Mouse (Mus musculus) ES-E14 (cell line): ENCODE measurements around the gene Hdac6. TPM values are rescaled to one million over a fixed set of nuclear protein-coding genes. Genes with fewer than 3 reads are reported as not detected.
A peak's percentile ranks its signal among the peaks of the same experiment; 100 is the strongest.

ENCODE experiments used
- DNase-seq: peaks from one replicate; pipeline ENCODE4 v3.0.0-alpha.2; 2013; ENCODE audit warnings: low read depth, low spot score
- H3K27ac ChIP-seq: 2 replicates; pipeline ENCODE4 v1.5.1; 2012; ENCODE audit warnings: low read depth, mild to moderate bottlenecking, low read length, moderate library complexity, mixed read lengths; ENCODE audit not compliant: poor library complexity, insufficient read depth, severe bottlenecking
- H3K36me3 ChIP-seq: 2 replicates; pipeline ENCODE4 v1.6.1; 2012; ENCODE audit warnings: mild to moderate bottlenecking, low read length, moderate library complexity, mixed read lengths; ENCODE audit not compliant: control insufficient read depth, poor library complexity, insufficient read depth, severe bottlenecking
- H3K4me1 ChIP-seq, 2 experiments: fragments of 150-350 bp in 1 of 2; sonication (generic) in 1 of 2; 2 replicates each; pipeline ENCODE4 v1.6.1; 2012; ENCODE audit warnings: low read length in 2 of 2, mild to moderate bottlenecking in 1 of 2, mixed read lengths in 1 of 2; ENCODE audit not compliant: control insufficient read depth in 2 of 2, insufficient read depth in 2 of 2, poor library complexity in 1 of 2
- H3K4me3 ChIP-seq, 2 experiments: fragments of 150-350 bp in 1 of 2; sonication (generic) in 1 of 2; 2 replicates each; pipeline ENCODE4 v1.5.1; 2012; ENCODE audit warnings: low read length in 2 of 2, low read depth in 1 of 2, mild to moderate bottlenecking in 1 of 2, mixed read lengths in 1 of 2; ENCODE audit not compliant: insufficient read depth in 1 of 2, poor library complexity in 1 of 2, severe bottlenecking in 1 of 2
- H3K9ac ChIP-seq: 2 replicates; pipeline ENCODE4 v1.6.1; 2012; ENCODE audit warnings: low read depth, mild to moderate bottlenecking, low read length, mixed read lengths; ENCODE audit not compliant: poor library complexity, insufficient read depth, severe bottlenecking
- H3K9me3 ChIP-seq: fragments of 150-350 bp; sonication (generic); 2 replicates; pipeline ENCODE4 v1.6.1; 2012; ENCODE audit warnings: low read depth, mild to moderate bottlenecking, low read length; ENCODE audit not compliant: control insufficient read depth, insufficient read depth
- CHD2 ChIP-seq: IDR thresholded peaks from 2 replicates; pipeline ENCODE4 v1.6.1; 2014; ENCODE audit warnings: mild to moderate bottlenecking, low read depth, low read length, inconsistent platforms
- HCFC1 ChIP-seq: IDR thresholded peaks from 2 replicates; pipeline ENCODE4 v1.6.1; 2012; ENCODE audit warnings: low read length, inconsistent platforms, borderline replicate concordance; ENCODE audit not compliant: insufficient read depth
- MAFK ChIP-seq: IDR thresholded peaks from 2 replicates; pipeline ENCODE4 v1.6.1; 2014; ENCODE audit warnings: mild to moderate bottlenecking, low read depth, low read length, inconsistent platforms; ENCODE audit not compliant: insufficient read depth
- ZC3H11A ChIP-seq: IDR thresholded peaks from 2 replicates; pipeline ENCODE4 v1.6.1; 2012; ENCODE audit warnings: low read depth, mild to moderate bottlenecking, inconsistent platforms, low read length, borderline replicate concordance
- ZNF384 ChIP-seq: IDR thresholded peaks from 2 replicates; pipeline ENCODE4 v1.6.1; 2012; ENCODE audit warnings: low read depth, low read length, inconsistent platforms
- in situ Hi-C, 2 experiments: fragments of 600-800 bp; cut with MboI; formaldehyde crosslinking; loops; one replicate each; pipeline ENCODE4 v1.15.1; 2025; ENCODE audit warnings: low sequenced_read_pairs in 2 of 2, inconsistent platforms in 1 of 2; ENCODE audit not compliant: unreplicated experiment in 2 of 2
- total RNA-seq: library from RNA; depleted of rRNA; stranded (reverse); fragments of 300-350 nt; gene quantifications from 2 replicates; pipeline ENCODE4 v1.2.3, GENCODE M21; 2012

Gene Hdac6
- total RNA-seq, 1 experiment = 54.6 TPM

GRCm38 (mm10) chrX:7945618-7946017 lies 2.1 kb downstream of the Hdac6 start:
- TF ChIP-seq ZNF384 (no peak), HCFC1 (no peak), CHD2 (no peak), ZC3H11A (no peak), MAFK (no peak)
- in situ Hi-C loops = no loop called here
- Histone ChIP-seq H3K4me3 (no peak overlapping the region), H3K9ac (no peak overlapping the region), H3K27ac (no peak overlapping the region), H3K36me3 (peaks cover 19% of the 10 kb centered on the region), H3K4me1 (peaks cover 0 to 2% of the 10 kb centered on the region in 2 experiments; a peak in 1 of 4 replicates), H3K9me3 (no peaks in the 10 kb centered on the region)
- DNase-seq = no peak

DNA sequence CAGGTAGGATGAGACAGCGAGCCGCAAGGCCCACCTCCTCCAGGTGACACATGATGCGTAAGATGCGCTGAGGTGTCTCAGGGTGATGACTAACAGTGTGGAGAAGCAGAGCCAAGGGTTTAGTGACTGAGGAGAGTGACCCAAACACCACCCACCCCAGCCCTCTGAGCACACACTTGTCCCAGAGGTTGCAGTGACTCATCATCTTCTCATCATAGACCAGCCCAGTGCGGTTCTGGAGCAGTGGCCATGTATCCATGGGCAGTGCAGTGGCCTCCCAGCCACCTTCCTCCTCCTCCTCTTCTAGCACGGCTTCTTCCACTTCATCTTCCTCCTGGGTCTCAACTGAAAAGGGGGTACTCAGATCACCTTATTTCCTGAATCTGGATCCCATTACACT lies 10.0 kb downstream of the Hdac6 start:
- peaks cover 34% of the 10 kb centered on the region for H3K36me3 ChIP-seq
- DNase-seq = no peak
- no peak overlapping the region for H3K9ac ChIP-seq
- TF ChIP-seq ZNF384 (no peak), CHD2 (no peak), ZC3H11A (no peak), HCFC1 (no peak), MAFK (no peak)
- H3K9me3 ChIP-seq = no peaks in the 10 kb centered on the region
- H3K27ac ChIP-seq = 0 out of 2 replicates have a peak overlapping the region, but pooled peaks have one; percentile 19
- in situ Hi-C loops = no loop called here
- H3K4me3 ChIP-seq = no peak overlapping the region
- H3K4me1 ChIP-seq = peaks cover 0 to 4% of the 10 kb centered on the region in 2 experiments; a peak in 1 of 4 replicates

- in situ Hi-C loops = no loop called here
- no peak for TF ChIP-seq CHD2
- TF ChIP-seq MAFK = no peak
- no peak for TF ChIP-seq ZNF384
- TF ChIP-seq HCFC1 = no peak
- peak; percentile 20; the same call in 1 of the 2 replicates for TF ChIP-seq ZC3H11A
- Histone ChIP-seq H3K4me3 (peak overlapping the region in 1 of 2 experiments; percentile 15; a peak in 1 of 4 replicates), H3K27ac (no peak overlapping the region), H3K9me3 (no peaks in the 10 kb centered on the region), H3K36me3 (peaks cover 34% of the 10 kb centered on the region), H3K4me1 (peaks cover 0 to 4% of the 10 kb centered on the region in 2 experiments; a peak in 1 of 4 replicates), H3K9ac (peak overlapping the region; percentile 30; the same call in 1 of the 2 replicates)
- no peak for DNase-seq
These were observed 10.8 kb downstream of the Hdac6 start for GRCm38 (mm10) chrX:7936874-7937273.

GRCm38 (mm10) chrX:7928270-7928790 lies 19.4 kb downstream of the Hdac6 start, which contains the start of gene Eras:
Gene Eras (minus strand): TSS chrX:7928607.
- in situ Hi-C loops = loop anchor here in 1 of 2 experiments (10.0 kb wide), 1 partner anchor 86 kb away; the partner anchor contains the start of gene Glod5
- H3K36me3 ChIP-seq = peaks cover 28% of the 10 kb centered on the region
- H3K9me3 ChIP-seq = no peaks in the 10 kb centered on the region
- DNase-seq = no peak
- no peak for TF ChIP-seq MAFK
- no peak for TF ChIP-seq ZC3H11A
- no peak for TF ChIP-seq ZNF384
- TF ChIP-seq HCFC1 = no peak
- no peak for TF ChIP-seq CHD2
- peaks cover 0 to 14% of the 10 kb centered on the region in 2 experiments; a peak in 2 of 4 replicates for H3K4me1 ChIP-seq
- peak within 1 kb of the TSS; percentile 90 for H3K27ac ChIP-seq
- peak within 1 kb of the TSS; percentile 79 for H3K9ac ChIP-seq
- peak within 1 kb of the TSS; percentile 67 to 84 for H3K4me3 ChIP-seq
